Mouse (Mus musculus) adrenal gland, postnatal 10 days (tissue): ENCODE measurements around the gene Grap. TPM values are rescaled to one million over a fixed set of nuclear protein-coding genes. Genes with fewer than 3 reads are reported as not detected.
"Not testable (repeated sequence)": the region's sequence is repeated elsewhere in the genome, so short reads cannot be mapped to it uniquely, and the experiment has no call there.

ENCODE experiments used
- DNase-seq: peaks from one replicate; pipeline ENCODE4 v3.0.0; 2021; ENCODE audit warnings: mixed read lengths
- total RNA-seq, 2 experiments: library from RNA; stranded (reverse); gene quantifications; 2 replicates each; pipeline ENCODE4 v1.2.3; 2021

The Grap gene
- total RNA-seq, 2 experiments from 2014 or later, result 16.0 to 17.3 TPM

- DNase-seq, result no peak
These were observed 14.1 kb upstream of the Grap start for GRCm38 (mm10) chr11:61638764-61639536.

- no peak for DNase-seq
These were observed 13.4 kb upstream of the Grap start for GRCm38 (mm10) chr11:61639601-61640177.

GRCm38 (mm10) chr11:61640585-61640984, 12.5 kb upstream of the Grap start:
- DNase-seq, result not testable (repeated sequence)

GRCm38 (mm10) chr11:61642106-61642505, 11.0 kb upstream of the Grap start:
- DNase-seq, result no peak

- no peak for DNase-seq
These were observed 9.7 kb upstream of the Grap start for GRCm38 (mm10) chr11:61643184-61643961.

- no peak for DNase-seq
These were observed 8.3 kb upstream of the Grap start for GRCm38 (mm10) chr11:61644576-61645326.

- DNase-seq, result no peak
These were observed 7.7 kb upstream of the Grap start for GRCm38 (mm10) chr11:61645357-61645857.

GRCm38 (mm10) chr11:61646499-61647039, 6.5 kb upstream of the Grap start:
- no peak for DNase-seq

GRCm38 (mm10) chr11:61647110-61647910, 5.8 kb upstream of the Grap start:
- DNase-seq, result no peak

- peak; percentile 45 for DNase-seq
These were observed 4.9 kb upstream of the Grap start for GRCm38 (mm10) chr11:61647956-61648748.

GRCm38 (mm10) chr11:61648749-61649115, 4.3 kb upstream of the Grap start:
- no peak for DNase-seq

GRCm38 (mm10) chr11:61649163-61649580, 3.9 kb upstream of the Grap start:
- DNase-seq, result no peak

- DNase-seq, result no peak
These were observed 3.4 kb upstream of the Grap start for GRCm38 (mm10) chr11:61649626-61650025.

GRCm38 (mm10) chr11:61650470-61651265, 2.4 kb upstream of the Grap start:
- DNase-seq, result no peak

GRCm38 (mm10) chr11:61652216-61652615, 849 bp upstream of the Grap start:
- no peak for DNase-seq

GRCm38 (mm10) chr11:61653568-61653967, 503 bp downstream of the Grap start:
- no peak for DNase-seq

- DNase-seq, result no peak
These were observed 1.8 kb downstream of the Grap start for GRCm38 (mm10) chr11:61654786-61655311.

- no peak for DNase-seq
These were observed 2.6 kb downstream of the Grap start for GRCm38 (mm10) chr11:61655649-61656048.
